Mouse (Mus musculus) CH12.LX (cell line): ENCODE results near the gene Krtap4-9. TPM values are rescaled to one million over a fixed set of nuclear protein-coding genes. Genes with fewer than 3 reads are reported as not detected.

Source experiments
- polyA plus RNA-seq: library from polyadenylated mRNA; unstranded; fragments of >175 nt; gene quantifications from 2 replicates; pipeline ENCODE4 v1.2.1, GENCODE M21; 2012; ENCODE audit warnings: low read depth; ENCODE audit not compliant: insufficient read length
- total RNA-seq, 2 experiments: library from RNA; depleted of rRNA; stranded (reverse); fragments of 300-350 nt in 1 of 2; fragments of >200 nt in 1 of 2; gene quantifications; 2 replicates each; pipeline ENCODE4 v1.2.3; 2012 to 2014

The Krtap4-9 gene
- total and polyA plus RNA-seq, 3 experiments: not detected

Other genes with a start within 250 kb of the Krtap4-9 start
Only the 20 nearest of the 43 such genes appear.
- not detected in 2 replicates for gene Gm11555, start 135.0 kb upstream of the Krtap4-9 start, total RNA-seq (2012; rRNA removed)
- gene Gm11555, start 135.0 kb upstream of the Krtap4-9 start, total RNA-seq (2014; rRNA removed): not detected in 2 replicates
- not detected in 2 replicates for gene Gm11555, start 135.0 kb upstream of the Krtap4-9 start, polyA plus RNA-seq
- not detected in 2 replicates for gene Gm11563, start 126.2 kb upstream of the Krtap4-9 start, total RNA-seq (2012; rRNA removed)
- gene Gm11563, start 126.2 kb upstream of the Krtap4-9 start, total RNA-seq (2014; rRNA removed): not detected in 2 replicates
- gene Gm11563, start 126.2 kb upstream of the Krtap4-9 start, polyA plus RNA-seq: not detected in 2 replicates
- not detected in 2 replicates for gene Krtap4-6, start 119.2 kb upstream of the Krtap4-9 start, total RNA-seq (2012; rRNA removed)
- gene Krtap4-6, start 119.2 kb upstream of the Krtap4-9 start, total RNA-seq (2014; rRNA removed): not detected in 2 replicates
- gene Krtap4-6, start 119.2 kb upstream of the Krtap4-9 start, polyA plus RNA-seq: not detected in 2 replicates
- gene Gm14190, start 94.5 kb upstream of the Krtap4-9 start, total RNA-seq (2012; rRNA removed): not detected in 2 replicates
- gene Gm14190, start 94.5 kb upstream of the Krtap4-9 start, total RNA-seq (2014; rRNA removed): not detected in 2 replicates
- gene Gm14190, start 94.5 kb upstream of the Krtap4-9 start, polyA plus RNA-seq: not detected in 2 replicates
- gene Gm14180, start 50.9 kb upstream of the Krtap4-9 start, total RNA-seq (2012; rRNA removed): not detected in 2 replicates
- not detected in 2 replicates for gene Gm14180, start 50.9 kb upstream of the Krtap4-9 start, total RNA-seq (2014; rRNA removed)
- not detected in 2 replicates for gene Gm14180, start 50.9 kb upstream of the Krtap4-9 start, polyA plus RNA-seq
- not detected in 2 replicates for gene Gm11595, start 12.3 kb upstream of the Krtap4-9 start, total RNA-seq (2012; rRNA removed)
- not detected in 2 replicates for gene Gm11595, start 12.3 kb upstream of the Krtap4-9 start, total RNA-seq (2014; rRNA removed)
- gene Gm11595, start 12.3 kb upstream of the Krtap4-9 start, polyA plus RNA-seq: not detected in 2 replicates
- gene Krtap4-8, start 4.5 kb upstream of the Krtap4-9 start, total RNA-seq (2012; rRNA removed): not detected in 2 replicates
- gene Krtap4-8, start 4.5 kb upstream of the Krtap4-9 start, total RNA-seq (2014; rRNA removed): not detected in 2 replicates
- gene Krtap4-8, start 4.5 kb upstream of the Krtap4-9 start, polyA plus RNA-seq: not detected in 2 replicates
- gene Gm11596, start 8.3 kb downstream of the Krtap4-9 start, total RNA-seq (2012; rRNA removed): not detected in 2 replicates
- not detected in 2 replicates for gene Gm11596, start 8.3 kb downstream of the Krtap4-9 start, total RNA-seq (2014; rRNA removed)
- not detected in 2 replicates for gene Gm11596, start 8.3 kb downstream of the Krtap4-9 start, polyA plus RNA-seq
- gene Gm11569, start 13.7 kb downstream of the Krtap4-9 start, total RNA-seq (2012; rRNA removed): not detected in 2 replicates
- not detected in 2 replicates for gene Gm11569, start 13.7 kb downstream of the Krtap4-9 start, total RNA-seq (2014; rRNA removed)
- gene Gm11569, start 13.7 kb downstream of the Krtap4-9 start, polyA plus RNA-seq: not detected in 2 replicates
- gene Gm11554, start 19.2 kb downstream of the Krtap4-9 start, total RNA-seq (2012; rRNA removed): not detected in 2 replicates
- not detected in 2 replicates for gene Gm11554, start 19.2 kb downstream of the Krtap4-9 start, total RNA-seq (2014; rRNA removed)
- gene Gm11554, start 19.2 kb downstream of the Krtap4-9 start, polyA plus RNA-seq: not detected in 2 replicates
- gene Krtap4-13, start 24.7 kb downstream of the Krtap4-9 start, total RNA-seq (2012; rRNA removed): not detected in 2 replicates
- not detected in 2 replicates for gene Krtap4-13, start 24.7 kb downstream of the Krtap4-9 start, total RNA-seq (2014; rRNA removed)
- not detected in 2 replicates for gene Krtap4-13, start 24.7 kb downstream of the Krtap4-9 start, polyA plus RNA-seq
- not detected in 2 replicates for gene Gm11564, start 30.5 kb downstream of the Krtap4-9 start, total RNA-seq (2012; rRNA removed)
- not detected in 2 replicates for gene Gm11564, start 30.5 kb downstream of the Krtap4-9 start, total RNA-seq (2014; rRNA removed)
- gene Gm11564, start 30.5 kb downstream of the Krtap4-9 start, polyA plus RNA-seq: not detected in 2 replicates
- gene 2300003K06Rik, start 52.9 kb downstream of the Krtap4-9 start, total RNA-seq (2012; rRNA removed): not detected in 2 replicates
- gene 2300003K06Rik, start 52.9 kb downstream of the Krtap4-9 start, total RNA-seq (2014; rRNA removed): not detected in 2 replicates
- gene 2300003K06Rik, start 52.9 kb downstream of the Krtap4-9 start, polyA plus RNA-seq: not detected in 2 replicates
- not detected in 2 replicates for gene Krtap4-16, start 66.4 kb downstream of the Krtap4-9 start, total RNA-seq (2012; rRNA removed)
- gene Krtap4-16, start 66.4 kb downstream of the Krtap4-9 start, total RNA-seq (2014; rRNA removed): not detected in 2 replicates
- not detected in 2 replicates for gene Krtap4-16, start 66.4 kb downstream of the Krtap4-9 start, polyA plus RNA-seq
- gene Gm11568, start 72.7 kb downstream of the Krtap4-9 start, total RNA-seq (2012; rRNA removed): not detected in 2 replicates
- gene Gm11568, start 72.7 kb downstream of the Krtap4-9 start, total RNA-seq (2014; rRNA removed): not detected in 2 replicates
- gene Gm11568, start 72.7 kb downstream of the Krtap4-9 start, polyA plus RNA-seq: not detected in 2 replicates
- not detected in 2 replicates for gene Gm11559, start 79.3 kb downstream of the Krtap4-9 start, total RNA-seq (2012; rRNA removed)
- gene Gm11559, start 79.3 kb downstream of the Krtap4-9 start, total RNA-seq (2014; rRNA removed): not detected in 2 replicates
- not detected in 2 replicates for gene Gm11559, start 79.3 kb downstream of the Krtap4-9 start, polyA plus RNA-seq
- not detected in 2 replicates for gene Krtap9-1, start 88.2 kb downstream of the Krtap4-9 start, total RNA-seq (2012; rRNA removed)
- gene Krtap9-1, start 88.2 kb downstream of the Krtap4-9 start, total RNA-seq (2014; rRNA removed): not detected in 2 replicates
- not detected in 2 replicates for gene Krtap9-1, start 88.2 kb downstream of the Krtap4-9 start, polyA plus RNA-seq
- not detected in 2 replicates for gene Gm11567, start 94.0 kb downstream of the Krtap4-9 start, total RNA-seq (2012; rRNA removed)
- gene Gm11567, start 94.0 kb downstream of the Krtap4-9 start, total RNA-seq (2014; rRNA removed): not detected in 2 replicates
- gene Gm11567, start 94.0 kb downstream of the Krtap4-9 start, polyA plus RNA-seq: not detected in 2 replicates
- not detected in 2 replicates for gene Krtap31-1, start 122.7 kb downstream of the Krtap4-9 start, total RNA-seq (2012; rRNA removed)
- not detected in 2 replicates for gene Krtap31-1, start 122.7 kb downstream of the Krtap4-9 start, total RNA-seq (2014; rRNA removed)
- gene Krtap31-1, start 122.7 kb downstream of the Krtap4-9 start, polyA plus RNA-seq: not detected in 2 replicates
- gene Gm11565, start 129.6 kb downstream of the Krtap4-9 start, total RNA-seq (2012; rRNA removed): not detected in 2 replicates
- not detected in 2 replicates for gene Gm11565, start 129.6 kb downstream of the Krtap4-9 start, total RNA-seq (2014; rRNA removed)
- gene Gm11565, start 129.6 kb downstream of the Krtap4-9 start, polyA plus RNA-seq: not detected in 2 replicates